Comparison of ENCODE assay signal across 9 mouse cellular contexts in the genomic region with DNA sequence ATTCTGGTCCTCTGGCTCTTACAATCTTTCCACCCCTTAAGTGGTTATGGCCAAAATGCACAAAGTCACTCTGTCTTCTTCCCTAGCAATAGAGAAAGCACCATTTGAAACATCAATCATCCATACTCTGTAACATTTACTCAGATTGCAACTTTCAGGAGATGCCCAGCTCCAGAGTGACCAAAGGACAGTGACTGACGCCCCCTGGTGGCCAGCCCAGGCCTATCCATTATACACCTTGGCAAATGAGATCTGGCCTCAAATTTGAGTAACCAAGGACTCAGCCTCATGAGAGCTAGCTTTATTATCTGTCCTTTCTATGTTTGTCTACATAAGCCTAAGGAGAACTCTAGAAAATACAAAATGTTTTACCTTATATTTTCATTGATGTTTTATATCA. TPM values are rescaled to one million over a fixed set of nuclear protein-coding genes. Genes with fewer than 3 reads are reported as not detected.
A peak's percentile ranks its signal among the peaks of the same experiment; 100 is the strongest.
DNase-seq lines count a peak whose midpoint lies in the region; ATAC-seq lines count a peak whose summit lies in the region.
"Had no signal": no experiment of that assay in that cellular context is flagged by ENCODE, and none has a peak within 500 bp of the region (broad histone marks: within the 10 kb centered on the region; RNA-seq: fewer than 3 reads in every experiment).

No protein-coding gene starts in this region.

- no peaks in the 10 kb centered on the region for H3K4me1 ChIP-seq in liver, embryonic 12.5 days
- H3K4me1 ChIP-seq in forebrain, embryonic 13.5 days = peaks cover 7% of the 10 kb centered on the region; the same call in 1 of the 2 replicates
- H3K4me1 ChIP-seq in neural tube, embryonic 11.5 days (ENCODE audit: control insufficient read depth, insufficient read depth, low read length) = no peaks in the 10 kb centered on the region
- H3K4me1 ChIP-seq: liver, embryonic 15.5 days had no signal

- no peak overlapping the region for H3K9ac ChIP-seq in liver, embryonic 12.5 days
- H3K9ac ChIP-seq in forebrain, embryonic 13.5 days = no peak overlapping the region
- no peak overlapping the region for H3K9ac ChIP-seq in neural tube, embryonic 11.5 days (ENCODE audit: low read length)
- H3K9ac ChIP-seq: liver, embryonic 15.5 days had no signal

- intact Hi-C loops in left cerebral cortex, postnatal 36 days (cut with DNase I) = loop anchor here (1.0 kb wide), 1 partner anchor 131 kb away; no protein-coding TSS in a partner anchor

- DNase-seq in liver = peak; percentile 46
- peak; percentile 17 for DNase-seq in c-Kit-positive CD71-negative TER-119-negative erythroid progenitor cells, embryonic 14.5 days (ENCODE audit: low read depth)
- peak; percentile 28 for DNase-seq in induced T-regulatory cell, adult 2 months (ENCODE audit: low read depth)
- DNase-seq in left cerebral cortex, postnatal 36 days (ENCODE audit: low spot score in 2 of 2) = peak; percentile 36 to 45
- peak; percentile 35 for DNase-seq in neural tube, embryonic 11.5 days (ENCODE audit: low spot score)
- no peak for DNase-seq in T-cell, adult 2 months (ENCODE audit: low spot score)

- 0% methylated on average over 1 of the region's 1 CpGs for WGBS in liver, embryonic 12.5 days (ENCODE audit: insufficient replicate concordance)
- WGBS in forebrain, embryonic 13.5 days = 0% methylated on average over 1 of the region's 1 CpGs
- 0% methylated on average over 1 of the region's 1 CpGs for WGBS in neural tube, embryonic 11.5 days

- H3K4me3 ChIP-seq in liver, embryonic 12.5 days = no peak overlapping the region
- no peak overlapping the region for H3K4me3 ChIP-seq in forebrain, embryonic 13.5 days
- H3K4me3 ChIP-seq in neural tube, embryonic 11.5 days (ENCODE audit: low read depth, low read length) = no peak overlapping the region
- H3K4me3 ChIP-seq: liver, embryonic 15.5 days had no signal

- H3K4me2 ChIP-seq in liver, embryonic 12.5 days = no peak overlapping the region
- no peak overlapping the region for H3K4me2 ChIP-seq in forebrain, embryonic 13.5 days
- no peak overlapping the region for H3K4me2 ChIP-seq in neural tube, embryonic 11.5 days (ENCODE audit: low read depth)
- H3K4me2 ChIP-seq: liver, embryonic 15.5 days had no signal

- no peaks in the 10 kb centered on the region for H3K27me3 ChIP-seq in liver, embryonic 12.5 days (replicated peaks)
- no peaks in the 10 kb centered on the region; the same call in 1 of the 2 replicates for H3K27me3 ChIP-seq in forebrain, embryonic 13.5 days
- no peaks in the 10 kb centered on the region for H3K27me3 ChIP-seq in neural tube, embryonic 11.5 days (ENCODE audit: control insufficient read depth, insufficient read depth, low read length)
- H3K27me3 ChIP-seq: liver, embryonic 15.5 days had no signal

- no peak overlapping the region for H3K27ac ChIP-seq in liver, embryonic 12.5 days
- H3K27ac ChIP-seq in forebrain, embryonic 13.5 days = no peak overlapping the region
- H3K27ac ChIP-seq in neural tube, embryonic 11.5 days (ENCODE audit: low read depth, low read length) = no peak overlapping the region
- H3K27ac ChIP-seq: liver, embryonic 15.5 days had no signal

- H3K36me3 ChIP-seq in liver, embryonic 12.5 days = no peaks in the 10 kb centered on the region
- H3K36me3 ChIP-seq in forebrain, embryonic 13.5 days (ENCODE audit: poor library complexity, severe bottlenecking) = no peaks in the 10 kb centered on the region
- H3K36me3 ChIP-seq in neural tube, embryonic 11.5 days (ENCODE audit: control insufficient read depth, insufficient read depth, low read length) = no peaks in the 10 kb centered on the region
- H3K36me3 ChIP-seq: liver, embryonic 15.5 days had no signal

- no peak for ATAC-seq in liver, embryonic 12.5 days
- peak; percentile 42; the same call in 1 of the 2 replicates for ATAC-seq in forebrain, embryonic 13.5 days
- ATAC-seq in neural tube, embryonic 11.5 days (ENCODE audit: insufficient read depth, low FRiP score, low TSS enrichment) = peak; percentile 72

- H3K9me3 ChIP-seq in liver, embryonic 12.5 days (replicated peaks) = no peaks in the 10 kb centered on the region
- no peaks in the 10 kb centered on the region for H3K9me3 ChIP-seq in forebrain, embryonic 13.5 days (replicated peaks)
- no peaks in the 10 kb centered on the region for H3K9me3 ChIP-seq in neural tube, embryonic 11.5 days (ENCODE audit: control insufficient read depth, low read length)
- H3K9me3 ChIP-seq: liver, embryonic 15.5 days had no signal

RNA-seq across cellular contexts. Expression of a gene that starts 44.7 kb away (rescaled TPM):
- 0.14 TPM in 2 replicates for polyA plus RNA-seq in liver, embryonic 12.5 days (2016; fragmentation: Nextera tagmentation; extraction: Ambion mirVana)
- 0.11 and 0.13 TPM in 2 replicates for polyA plus RNA-seq in forebrain, embryonic 13.5 days (2015; fragmentation: Nextera tagmentation; extraction: Ambion mirVana)
- total RNA-seq in left cerebral cortex, postnatal 36 days (2021) = 1 to 10 TPM; 6.9 to 8.4 TPM
- 2.0 and 2.6 TPM in 2 replicates for polyA plus RNA-seq in neural tube, embryonic 11.5 days (2014; fragmentation: Nextera tagmentation; extraction: Ambion mirVana)
